Mouse (Mus musculus) lung, embryonic 16.5 days (tissue): ENCODE data around the gene Dlx2. TPM values are rescaled to one million over a fixed set of nuclear protein-coding genes. Genes with fewer than 3 reads are reported as not detected.

Experiments
- ATAC-seq: fragments of 200-750 bp; cut with Nextera tagmentation; 2 replicates; pipeline ENCODE4 v1.8.0; 2017; ENCODE audit warnings: low read depth, mild to moderate bottlenecking, moderate library complexity
- H3K27ac ChIP-seq: fragments of 300-500 bp; sonication (generic); 2 replicates; pipeline ENCODE4 v1.5.1; 2014; ENCODE audit warnings: mild to moderate bottlenecking, control low read depth, low read length
- H3K27me3 ChIP-seq: fragments of 300-500 bp; sonication (generic); 2 replicates; pipeline ENCODE4 v1.6.1; 2014; ENCODE audit warnings: low read depth, low read length, mixed read lengths; ENCODE audit not compliant: control insufficient read depth, insufficient read depth
- H3K36me3 ChIP-seq: fragments of 300-500 bp; sonication (generic); 2 replicates; pipeline ENCODE4 v1.6.1; 2014; ENCODE audit warnings: low read length; ENCODE audit not compliant: control insufficient read depth, insufficient read depth
- H3K4me1 ChIP-seq: fragments of 300-500 bp; sonication (generic); replicated peaks from 2 replicates; pipeline ENCODE4 v1.6.1; 2014; ENCODE audit warnings: low read length, mixed read lengths; ENCODE audit not compliant: control insufficient read depth, insufficient read depth
- H3K4me2 ChIP-seq: fragments of 300-500 bp; sonication (generic); 2 replicates; pipeline ENCODE4 v1.6.1; 2014; ENCODE audit warnings: low read depth, low read length, control low read depth
- H3K4me3 ChIP-seq: fragments of 300-500 bp; sonication (generic); 2 replicates; pipeline ENCODE4 v1.5.1; 2014; ENCODE audit warnings: mild to moderate bottlenecking, low read length, control low read depth
- H3K9ac ChIP-seq: fragments of 300-500 bp; sonication (generic); 2 replicates; pipeline ENCODE4 v1.6.1; 2014; ENCODE audit warnings: low read length, control low read depth
- H3K9me3 ChIP-seq: fragments of 300-500 bp; sonication (generic); 2 replicates; pipeline ENCODE4 v1.6.1; 2016; ENCODE audit warnings: low read length; ENCODE audit not compliant: control insufficient read depth
- WGBS: fragments of 180-500 bp; shearing (Covaris S2); extraction: QIAGEN DNeasy Blood & Tissue Kit; methylation state at CpG from one replicate; pipeline ENCODE4 v1.1.7; 2014; 5-methylcytosine and 5-hydroxymethylcytosine counted together
- polyA plus RNA-seq: library from polyadenylated mRNA; unstranded; fragments of >200 nt; fragmentation: Nextera tagmentation; extraction: Ambion mirVana; gene quantifications from 2 replicates; pipeline ENCODE4 v1.2.1, GENCODE M21; 2015

The Dlx2 gene
- polyA plus RNA-seq, 1 experiment from 2014 or later, result 0.08 TPM

DNA sequence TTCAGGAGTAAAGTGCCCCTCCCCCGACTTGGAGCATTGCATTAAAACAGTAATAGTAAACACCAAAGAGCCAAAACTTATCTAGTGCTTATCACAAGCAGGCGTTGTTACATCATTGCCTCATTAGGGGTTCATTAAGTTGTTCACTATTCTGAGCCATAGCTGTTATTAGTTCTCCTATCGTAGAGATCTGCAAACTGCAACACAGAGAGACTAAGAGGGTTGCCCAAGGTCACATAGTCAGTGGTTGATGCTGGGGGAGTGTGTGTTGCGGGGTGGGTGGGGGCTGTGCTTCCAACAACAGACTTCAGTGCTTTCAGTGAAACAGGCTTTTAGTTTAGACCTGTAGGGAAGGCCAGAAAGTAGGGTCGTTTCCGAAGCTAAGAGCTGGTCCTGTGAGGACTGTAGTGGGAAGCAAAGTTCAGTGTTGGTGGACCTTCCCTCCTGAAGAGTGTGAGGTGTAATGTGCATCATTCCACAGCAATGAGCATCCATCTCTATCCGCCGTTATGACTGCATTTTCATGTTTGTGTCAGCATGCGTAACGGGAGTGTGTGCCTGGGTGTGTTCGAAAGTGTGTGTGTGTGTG, 4.2 kb downstream of the Dlx2 start:
- Histone ChIP-seq H3K9me3 (no peaks in the 10 kb centered on the region), H3K27me3 (peaks cover 95% of the 10 kb centered on the region), H3K4me2 (no peak overlapping the region), H3K27ac (no peak overlapping the region), H3K4me3 (no peak overlapping the region), H3K9ac (no peak overlapping the region), H3K36me3 (no peaks in the 10 kb centered on the region), H3K4me1 (peaks cover 22% of the 10 kb centered on the region)
- no peak for ATAC-seq
- WGBS, result 5% methylated on average over 11 of the region's 11 CpGs

DNA sequence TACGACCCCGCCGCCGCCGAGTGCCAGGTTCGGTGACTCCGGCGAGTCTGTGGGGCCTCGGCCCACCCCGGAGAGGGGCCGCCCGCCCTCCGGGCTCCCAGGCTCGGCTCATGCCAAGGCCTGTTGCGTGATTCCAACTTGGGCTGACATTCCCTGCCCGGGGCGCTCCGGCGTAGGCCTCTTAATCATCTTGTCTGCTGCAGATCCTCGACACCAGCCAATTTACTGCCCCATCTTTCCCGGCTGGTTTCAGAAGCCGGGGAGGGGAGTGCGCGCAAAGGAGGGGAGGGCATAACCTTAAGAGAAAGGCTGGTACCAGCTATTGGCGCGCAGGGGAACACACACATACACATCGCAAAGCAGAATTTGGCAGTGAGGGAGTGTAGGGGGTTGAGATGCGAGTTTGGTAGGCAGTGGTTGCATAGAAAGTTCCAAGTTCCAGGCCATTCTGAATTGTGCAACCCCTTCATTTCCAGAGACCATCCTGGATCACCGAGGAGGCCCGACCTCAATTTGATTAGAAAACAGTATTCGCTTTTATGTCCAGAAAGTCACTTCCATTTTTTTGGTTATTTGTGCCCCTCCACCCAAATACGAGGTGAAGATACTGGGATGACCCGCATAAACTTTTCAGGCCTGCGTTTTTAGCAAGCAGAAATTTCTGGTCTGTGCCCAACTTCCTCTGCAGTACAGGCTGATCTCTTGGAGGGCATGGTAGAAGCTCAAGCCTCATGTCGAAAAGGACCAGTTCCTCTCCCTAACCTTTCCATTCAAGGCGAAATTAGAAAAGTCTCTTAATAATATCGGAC, 4.9 kb downstream of the Dlx2 start:
- Histone ChIP-seq H3K4me3 (no peak overlapping the region), H3K27me3 (peaks cover 95% of the 10 kb centered on the region), H3K4me2 (no peak overlapping the region), H3K9ac (no peak overlapping the region), H3K4me1 (peaks cover 18% of the 10 kb centered on the region), H3K36me3 (no peaks in the 10 kb centered on the region), H3K9me3 (no peaks in the 10 kb centered on the region), H3K27ac (no peak overlapping the region)
- WGBS, result 4% methylated on average over 32 of the region's 37 CpGs
- ATAC-seq, result no peak

DNA sequence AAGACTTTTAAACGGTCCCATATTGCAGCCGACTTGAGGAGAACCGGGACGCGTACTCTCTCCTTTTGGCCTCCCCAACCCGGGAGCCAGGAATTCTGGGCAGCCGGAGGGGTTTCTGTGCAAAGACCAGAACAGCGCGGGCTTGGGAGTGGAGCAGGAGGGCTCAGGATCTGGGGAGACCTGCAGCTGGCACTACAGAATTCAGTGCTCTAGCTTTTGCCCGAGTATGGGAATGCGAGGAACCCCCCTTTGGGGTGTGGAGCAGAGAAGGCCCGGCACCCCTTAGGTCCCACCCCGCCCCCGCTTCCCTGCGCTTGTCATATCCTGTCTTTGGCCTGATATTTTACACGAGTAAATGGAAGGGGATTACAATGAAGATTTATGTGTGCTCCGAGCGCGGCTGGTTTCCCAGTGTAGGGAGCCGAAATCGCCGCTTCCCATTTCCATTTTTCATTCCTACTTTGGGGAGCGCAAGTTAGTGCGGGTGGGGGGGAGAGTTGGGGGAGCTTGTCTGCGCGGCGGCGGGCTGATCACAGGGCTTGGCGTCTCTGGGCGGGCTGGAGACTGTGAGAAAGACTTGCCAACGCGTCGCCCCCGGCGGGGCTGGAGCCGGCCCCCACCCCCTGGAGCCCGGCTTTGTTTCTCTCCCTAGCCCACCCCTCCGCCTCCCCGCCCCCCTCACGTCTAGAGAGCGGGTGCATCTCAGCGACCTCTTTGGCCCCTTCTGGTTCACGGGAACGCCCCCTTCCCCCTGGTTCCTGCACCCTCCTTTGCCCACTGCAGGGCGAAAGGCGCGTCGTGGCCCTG, 5.7 kb downstream of the Dlx2 start:
- Histone ChIP-seq H3K9me3 (no peaks in the 10 kb centered on the region), H3K9ac (no peak overlapping the region), H3K27ac (no peak overlapping the region), H3K27me3 (peaks cover 95% of the 10 kb centered on the region), H3K4me3 (0 out of 2 replicates have a peak overlapping the region, but pooled peaks have one; percentile 16), H3K36me3 (no peaks in the 10 kb centered on the region), H3K4me1 (peaks cover 10% of the 10 kb centered on the region), H3K4me2 (peak overlapping the region; percentile 28)
- under 1% methylated on average over 40 of the region's 48 CpGs for WGBS
- no peak for ATAC-seq

DNA sequence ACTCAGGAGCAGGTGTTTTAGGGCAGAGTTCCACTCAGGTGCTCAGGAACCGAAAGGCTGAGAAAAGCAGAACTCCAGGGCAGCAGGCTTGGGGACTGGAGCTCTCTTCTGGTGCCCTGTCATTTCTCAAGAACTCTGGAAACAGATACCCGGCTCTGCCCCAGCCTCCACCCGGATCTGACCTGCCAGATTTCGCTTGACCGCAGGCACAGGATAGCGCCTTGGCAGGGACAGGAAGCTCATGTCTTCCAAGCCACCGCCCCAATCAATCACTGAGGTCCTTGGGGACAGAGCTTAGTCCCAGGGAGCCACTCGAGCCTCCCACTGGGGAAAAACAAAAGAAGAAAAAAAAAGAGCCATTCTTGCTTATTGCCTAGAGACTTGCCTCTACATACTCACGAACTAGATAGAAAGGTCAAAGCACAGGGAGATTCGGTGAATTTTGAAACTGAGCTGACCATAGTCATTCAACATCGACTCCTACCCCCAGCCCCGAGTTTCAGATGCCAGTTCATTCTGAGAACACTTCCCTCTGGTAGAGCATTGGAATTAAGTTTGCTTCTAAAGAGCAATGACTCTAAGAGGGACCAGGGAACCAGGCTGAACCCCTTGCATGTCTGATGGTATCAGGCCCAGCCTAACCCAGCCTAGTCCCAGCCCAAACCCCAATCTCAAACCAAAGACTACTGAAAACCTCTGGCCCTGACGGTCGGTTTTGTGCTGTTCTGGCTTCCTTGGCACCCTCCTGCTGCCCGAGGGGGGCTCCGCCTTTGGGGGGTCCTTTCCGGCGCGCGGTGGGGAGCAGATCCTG, 12.1 kb downstream of the Dlx2 start:
- WGBS, result 2% methylated on average over 20 of the region's 20 CpGs
- H3K36me3 ChIP-seq, result no peaks in the 10 kb centered on the region
- H3K4me2 ChIP-seq, result no peak overlapping the region
- no peak overlapping the region for H3K9ac ChIP-seq
- peaks cover 6% of the 10 kb centered on the region; the same call in 1 of the 2 replicates for H3K4me1 ChIP-seq
- ATAC-seq, result no peak
- H3K9me3 ChIP-seq, result no peaks in the 10 kb centered on the region
- no peak overlapping the region for H3K4me3 ChIP-seq
- peaks cover 96% of the 10 kb centered on the region for H3K27me3 ChIP-seq
- no peak overlapping the region for H3K27ac ChIP-seq

DNA sequence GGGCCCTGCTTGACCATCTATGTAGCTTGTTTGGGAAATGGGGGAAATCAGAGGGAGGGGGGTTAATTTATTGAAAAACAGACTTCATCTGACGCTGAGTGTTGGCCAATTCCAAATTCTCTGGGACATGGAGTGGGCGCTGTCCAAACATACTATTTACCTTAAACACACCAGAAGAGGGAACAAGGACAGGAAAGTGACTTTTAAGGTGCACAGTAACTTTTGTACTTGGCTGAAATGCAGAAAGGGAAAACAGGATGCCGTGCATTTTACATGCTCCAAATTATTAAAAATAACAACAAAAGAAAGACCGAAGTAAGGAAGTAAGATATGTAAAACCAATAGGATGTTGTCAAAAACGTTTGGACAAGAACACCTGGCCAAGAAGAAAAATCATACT, 13.5 kb downstream of the Dlx2 start:
- 9% methylated on average over 5 of the region's 5 CpGs for WGBS

DNA sequence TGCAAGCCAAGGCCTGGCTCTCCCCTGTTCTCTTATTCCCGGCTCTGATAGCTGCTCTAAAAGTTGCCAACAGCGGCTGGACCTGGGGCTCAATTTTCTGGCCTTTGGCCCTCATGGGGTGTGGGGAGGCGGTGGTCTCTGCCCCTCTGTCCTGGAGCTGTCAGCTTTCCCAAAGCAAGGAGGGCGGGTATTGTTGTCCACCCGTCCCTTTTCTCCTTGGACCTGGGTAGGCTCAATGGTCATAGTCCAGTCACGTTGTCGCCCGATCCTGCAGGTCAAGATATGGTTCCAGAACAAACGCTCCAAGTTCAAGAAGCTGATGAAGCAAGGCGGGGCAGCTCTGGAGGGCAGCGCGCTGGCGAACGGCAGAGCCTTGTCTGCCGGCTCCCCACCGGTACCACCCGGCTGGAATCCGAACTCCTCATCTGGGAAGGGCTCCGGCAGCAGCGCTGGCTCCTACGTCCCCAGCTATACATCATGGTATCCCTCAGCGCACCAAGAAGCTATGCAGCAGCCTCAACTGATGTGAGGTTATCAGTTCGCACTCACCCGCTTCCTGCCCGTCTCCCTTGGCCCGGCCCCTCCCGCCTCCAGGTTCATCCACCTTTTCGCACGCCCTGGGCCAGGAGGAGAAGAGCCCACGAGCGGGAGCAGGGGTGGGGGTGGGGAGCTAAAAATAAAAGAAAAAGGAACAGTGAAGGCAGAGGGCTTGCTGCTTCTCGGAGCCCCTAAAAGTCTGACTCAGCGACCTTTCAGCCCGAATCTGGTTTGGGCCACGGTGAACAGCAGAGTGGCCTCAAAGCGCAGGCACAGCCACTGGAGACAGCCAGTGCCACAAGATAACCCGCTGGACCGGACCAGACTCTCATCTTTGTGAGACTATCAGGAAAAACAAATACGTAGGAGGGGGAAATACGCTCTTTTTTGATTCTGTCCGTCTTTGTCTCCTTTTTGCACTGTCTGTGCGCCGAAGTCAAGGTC, 14.3 kb downstream of the Dlx2 start:
- H3K4me3 ChIP-seq, result no peak overlapping the region
- H3K36me3 ChIP-seq, result no peaks in the 10 kb centered on the region
- no peak overlapping the region for H3K4me2 ChIP-seq
- H3K27ac ChIP-seq, result no peak overlapping the region
- H3K9me3 ChIP-seq, result no peaks in the 10 kb centered on the region
- no peak for ATAC-seq
- no peak overlapping the region for H3K9ac ChIP-seq
- H3K27me3 ChIP-seq, result peaks cover 92% of the 10 kb centered on the region
- H3K4me1 ChIP-seq, result peaks cover 14% of the 10 kb centered on the region
- 1% methylated on average over 43 of the region's 43 CpGs for WGBS

More for the DNA sequence above, 13.5 kb downstream of the Dlx2 start:
- H3K9me3 ChIP-seq, result no peaks in the 10 kb centered on the region
- H3K4me3 ChIP-seq, result no peak overlapping the region
- H3K27ac ChIP-seq, result no peak overlapping the region
- peaks cover 14% of the 10 kb centered on the region for H3K4me1 ChIP-seq
- H3K4me2 ChIP-seq, result no peak overlapping the region
- no peak overlapping the region for H3K9ac ChIP-seq
- peaks cover 96% of the 10 kb centered on the region for H3K27me3 ChIP-seq
- no peaks in the 10 kb centered on the region for H3K36me3 ChIP-seq
- ATAC-seq, result no peak

DNA sequence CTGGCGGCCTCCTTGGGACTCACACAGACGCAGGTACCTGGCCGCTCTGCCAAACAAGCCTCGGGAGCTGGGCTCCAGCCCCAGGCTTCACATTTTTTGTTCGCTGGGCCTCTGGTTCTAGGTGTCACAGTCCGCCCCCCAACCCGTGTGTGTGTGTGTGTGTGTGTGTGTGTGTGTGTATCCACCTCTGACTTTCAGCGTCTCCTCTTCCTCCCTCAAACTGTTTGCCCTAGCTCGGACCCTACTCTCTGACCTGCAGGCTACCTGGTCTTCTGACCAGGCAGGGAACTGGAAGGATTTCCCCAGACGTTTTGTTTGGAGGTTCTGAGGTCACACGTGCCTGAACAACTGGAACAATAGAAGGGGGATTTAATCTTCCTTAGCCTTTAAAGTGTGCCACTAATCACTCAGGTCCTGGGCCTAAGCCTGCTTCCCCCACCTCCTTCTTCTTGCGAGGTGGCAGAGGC, 15.4 kb downstream of the Dlx2 start:
- Histone ChIP-seq H3K4me2 (no peak overlapping the region), H3K4me1 (peaks cover 14% of the 10 kb centered on the region), H3K4me3 (no peak overlapping the region), H3K36me3 (no peaks in the 10 kb centered on the region), H3K9me3 (no peaks in the 10 kb centered on the region), H3K27ac (no peak overlapping the region), H3K9ac (no peak overlapping the region), H3K27me3 (peaks cover 92% of the 10 kb centered on the region)
- no peak for ATAC-seq
- WGBS, result 2% methylated on average over 10 of the region's 12 CpGs
